Comparison of ENCODE assay signal across 8 mouse cellular contexts in genomic region chr3:97159509-97159850, GRCm38 (mm10). TPM values are rescaled to one million over a fixed set of nuclear protein-coding genes. Genes with fewer than 3 reads are reported as not detected.
DNase-seq lines count a peak whose midpoint lies in the region; ATAC-seq and TF ChIP-seq lines count a peak whose summit lies in the region.

No protein-coding gene starts in this region.

- no peaks in the 10 kb centered on the region for H3K36me3 ChIP-seq in heart, embryonic 14.5 days (ENCODE audit: control insufficient read depth, insufficient read depth, low read length)
- 0 out of 2 replicates have a peak, but pooled peaks cover 5% of the 10 kb centered on the region for H3K36me3 ChIP-seq in forebrain, postnatal 0 days (ENCODE audit: insufficient read depth)

- H3K4me1 ChIP-seq in heart, embryonic 14.5 days (ENCODE audit: control insufficient read depth in 2 of 2, insufficient read depth in 2 of 2, low read length in 2 of 2): peaks cover 2 to 26% of the 10 kb centered on the region in 2 experiments
- peaks cover 6% of the 10 kb centered on the region; the same call in 1 of the 2 replicates for H3K4me1 ChIP-seq in forebrain, postnatal 0 days (ENCODE audit: insufficient read depth)

- TF ChIP-seq CTCF in forebrain, postnatal 0 days (IDR thresholded peaks at IDR 0.05; ENCODE audit: low read depth): no peak

- H3K4me2 ChIP-seq in heart, embryonic 14.5 days (ENCODE audit: low read length): peak overlapping the region; percentile 91
- peak overlapping the region; percentile 86 for H3K4me2 ChIP-seq in forebrain, postnatal 0 days (ENCODE audit: low read depth)

- H3K4me3 ChIP-seq in heart, embryonic 14.5 days (ENCODE audit: control insufficient read depth in 1 of 2, insufficient read depth in 1 of 2, low read depth in 1 of 2, low read length in 2 of 2): peak overlapping the region; percentile 83 to 86
- peak overlapping the region; percentile 65 for H3K4me3 ChIP-seq in forebrain, postnatal 0 days (ENCODE audit: low read depth, low read length)

- no peaks in the 10 kb centered on the region for H3K9me3 ChIP-seq in heart, embryonic 14.5 days (ENCODE audit: control insufficient read depth, low read length)
- no peaks in the 10 kb centered on the region for H3K9me3 ChIP-seq in forebrain, postnatal 0 days (ENCODE audit: low read length)

- H3K27ac ChIP-seq in heart, embryonic 14.5 days (replicated peaks in 1 of 2; ENCODE audit: control insufficient read depth in 1 of 2, insufficient read depth in 1 of 2, low read depth in 2 of 2, low read length in 2 of 2): peak overlapping the region; percentile 77 to 91
- no peak overlapping the region for H3K27ac ChIP-seq in forebrain, postnatal 0 days (ENCODE audit: low read depth, low read length)

- intact Hi-C loops in heart, postnatal 25 days (cut with DNase I): loop anchor here (5.0 kb wide), 1 partner anchor 68 kb away; no protein-coding TSS in a partner anchor

- 13% methylated on average over 6 of the region's 6 CpGs for WGBS in heart, embryonic 14.5 days
- 8% methylated on average over 6 of the region's 6 CpGs for WGBS in forebrain, postnatal 0 days

- no peaks in the 10 kb centered on the region for H3K27me3 ChIP-seq in heart, embryonic 14.5 days (ENCODE audit: control insufficient read depth, insufficient read depth, low read length)
- H3K27me3 ChIP-seq in forebrain, postnatal 0 days (ENCODE audit: insufficient read depth, low read length): no peaks in the 10 kb centered on the region

- DNase-seq in heart, postnatal 25 days (ENCODE audit: low spot score): no peak
- DNase-seq in ES-CJ7 (ENCODE audit: low read depth, low spot score): peak; percentile 97
- no peak for DNase-seq in forebrain, postnatal 0 days
- peak; percentile 5 for DNase-seq in lung, postnatal 14 days
- no peak for DNase-seq in adrenal gland, adult 8-10 months
- no peak for DNase-seq in ovary, postnatal 10 days (ENCODE audit: low spot score)
- no peak for DNase-seq in right cerebral cortex, postnatal 4 days

- H3K9ac ChIP-seq in heart, embryonic 14.5 days (ENCODE audit: low read length): peak overlapping the region; percentile 82
- peak overlapping the region; percentile 50 for H3K9ac ChIP-seq in forebrain, postnatal 0 days

- no peak for ATAC-seq in heart, embryonic 14.5 days (ENCODE audit: insufficient number of reproducible peaks, insufficient read depth, low FRiP score, low read depth)
- no peak for ATAC-seq in forebrain, postnatal 0 days

RNA-seq across cellular contexts. Expression of gene Acp6, which starts 0.9 kb away (rescaled TPM):
- polyA plus RNA-seq in heart, embryonic 14.5 days (2014; fragmentation: Nextera tagmentation; extraction: Ambion mirVana): 53.1 and 61.3 TPM in 2 replicates
- total RNA-seq in heart, postnatal 25 days (2021): 10 to 100 TPM; 31.3 to 34.5 TPM
- total RNA-seq in forebrain, postnatal 0 days (2014; rRNA removed): 17.4 and 19.1 TPM in 2 replicates
- 11.2 and 11.3 TPM in 2 replicates for polyA plus RNA-seq in forebrain, postnatal 0 days (2015; fragmentation: Nextera tagmentation; extraction: Ambion mirVana)
- 10 to 100 TPM; 45.3 to 63.0 (median 54.9) TPM for total RNA-seq in adrenal gland, adult 8-10 months (2022)

Comparison
In these comparisons a context has a peak if more than half of its experiments do, and no peak if none do; other contexts are left out.
1. DNase-seq: peak in ES-CJ7 (single experiment) and lung, postnatal 14 days (single experiment); none in heart, postnatal 25 days (single experiment), forebrain, postnatal 0 days (single experiment), adrenal gland, adult 8-10 months (single experiment), ovary, postnatal 10 days (single experiment) and right cerebral cortex, postnatal 4 days (single experiment).